Mouse (Mus musculus) mesoderm, embryonic 11.5 days (tissue): ENCODE results near the gene Thada.

ENCODE experiments used
- DNase-seq: peaks from one replicate; pipeline ENCODE4 v3.0.0-alpha.2; 2012; ENCODE audit warnings: low read depth, low spot score

The Thada gene

DNA sequence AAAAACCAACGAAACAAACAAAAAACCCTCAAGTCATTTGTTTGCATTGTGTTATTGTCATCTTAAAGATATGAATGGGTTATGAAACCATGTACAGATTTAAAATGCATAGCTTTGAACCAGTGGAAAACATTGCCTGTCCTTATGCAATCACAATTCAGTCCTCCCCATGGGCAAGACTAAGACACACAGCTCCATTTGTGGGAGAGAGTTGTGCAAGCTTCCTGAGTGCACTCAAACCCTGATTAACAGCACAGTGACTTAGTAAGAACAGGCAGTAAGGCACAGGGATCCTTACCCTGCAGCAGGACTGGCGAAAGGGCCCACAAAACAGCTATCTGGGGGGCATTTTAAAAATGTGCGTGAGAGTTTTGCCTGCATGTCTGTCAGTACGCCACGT, 11.2 kb upstream of the Thada start:
- no peak for DNase-seq

DNA sequence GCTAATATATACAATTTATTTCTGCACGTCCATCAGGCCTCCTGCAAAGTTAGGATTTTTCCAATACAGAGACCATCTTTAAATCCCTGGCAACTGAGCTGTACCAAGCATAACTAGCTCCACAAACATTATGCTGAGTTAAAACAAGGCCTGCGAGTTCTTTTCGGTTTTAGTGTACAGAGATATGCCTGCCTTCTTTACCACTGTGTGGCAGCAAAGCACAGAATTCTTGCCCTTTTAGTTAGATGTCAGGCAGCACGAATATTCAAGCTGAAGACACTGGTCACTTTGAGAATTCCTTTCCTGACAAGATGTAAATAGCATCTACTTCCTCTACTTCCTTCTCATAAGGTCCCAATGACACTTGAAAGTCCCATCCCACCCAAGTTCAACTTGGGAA, 8.3 kb upstream of the Thada start:
- no peak for DNase-seq

DNA sequence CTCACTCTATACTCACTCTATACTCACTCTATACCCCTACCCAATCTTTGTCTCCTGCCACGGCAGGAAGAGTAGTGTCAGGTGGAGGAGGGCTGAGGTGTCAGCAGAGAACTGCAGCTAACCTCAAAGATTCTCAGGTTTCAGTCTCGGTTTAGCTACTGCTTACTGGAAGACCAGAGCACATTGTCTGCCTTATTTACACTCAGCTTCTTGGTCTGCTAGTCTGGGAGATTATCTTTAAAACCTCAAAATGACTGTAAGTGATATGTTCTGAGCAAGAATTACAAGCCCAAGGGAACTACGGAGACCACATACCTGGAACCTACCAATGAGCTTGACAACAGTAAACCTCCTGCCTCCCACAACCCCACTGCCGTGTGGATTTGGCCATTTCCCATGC, 31.0 kb downstream of the Thada start:
- no peak for DNase-seq

GRCm38 (mm10) chr17:84434233-84434632, 31.8 kb downstream of the Thada start:
- DNase-seq = no peak

- no peak for DNase-seq
These were observed 34.0 kb downstream of the Thada start for GRCm38 (mm10) chr17:84431991-84432390.

DNA sequence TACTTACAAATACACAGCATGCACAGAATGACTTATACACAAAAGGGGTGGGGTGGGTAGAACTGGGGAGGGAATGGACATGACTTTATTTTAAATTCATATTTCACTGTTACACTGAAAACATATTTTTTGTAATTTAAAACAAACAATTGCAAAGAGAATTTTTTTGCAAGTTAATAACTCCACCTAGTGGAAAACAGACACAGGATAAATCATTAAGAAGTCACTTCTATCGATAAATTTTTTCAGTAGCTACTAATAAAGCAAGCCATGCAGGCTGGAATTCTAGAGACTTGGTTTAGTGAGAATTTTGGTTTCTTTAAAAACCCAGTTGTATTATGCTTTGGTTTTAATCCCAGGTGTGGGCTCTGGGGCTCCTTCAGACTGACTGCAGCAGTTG, 41.7 kb downstream of the Thada start:
- DNase-seq = no peak

DNA sequence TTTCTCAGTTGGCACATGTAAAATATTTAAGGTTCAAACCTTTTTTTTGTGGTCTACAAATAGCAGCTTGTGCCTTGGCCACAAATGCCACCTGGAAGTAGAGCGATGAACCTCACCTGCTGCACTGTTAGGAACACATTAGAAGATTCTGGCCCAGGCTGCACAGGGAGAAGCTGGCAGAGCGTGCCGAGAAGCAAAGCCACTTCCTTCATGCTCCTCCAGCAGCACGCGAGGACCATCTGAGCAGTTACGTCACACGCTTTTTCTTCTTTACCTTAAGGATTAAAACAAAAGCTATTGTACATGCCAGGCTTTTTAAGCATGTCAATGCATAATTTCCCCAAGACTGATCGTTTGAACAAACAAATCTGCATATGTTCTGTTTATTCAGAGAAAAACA, 43.1 kb downstream of the Thada start:
- no peak for DNase-seq

- DNase-seq = peak; percentile 25
These were observed 43.8 kb downstream of the Thada start for GRCm38 (mm10) chr17:84422001-84422785.

GRCm38 (mm10) chr17:84421042-84421441, 45.0 kb downstream of the Thada start:
- peak; percentile 30 for DNase-seq

DNA sequence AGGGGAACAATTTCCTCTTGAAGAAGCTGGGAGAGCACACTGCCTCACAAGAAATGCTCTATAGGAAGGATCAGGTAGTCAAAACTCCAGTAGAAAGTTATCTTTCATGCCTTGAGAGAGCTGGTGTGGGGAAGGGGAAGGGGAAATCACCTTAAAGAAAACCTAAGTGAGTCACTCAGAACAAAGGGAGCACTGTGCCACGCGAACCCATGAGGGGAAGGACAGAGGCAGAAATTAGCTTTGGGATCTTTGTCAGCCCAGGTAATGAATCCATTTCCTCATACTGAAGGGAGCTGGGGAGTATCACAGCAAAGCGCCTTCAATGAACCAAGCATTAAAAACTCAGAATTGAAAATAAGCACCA, 45.7 kb downstream of the Thada start:
- no peak for DNase-seq

GRCm38 (mm10) chr17:84419326-84420275, 46.4 kb downstream of the Thada start:
- peak; percentile 24 for DNase-seq

- no peak for DNase-seq
These were observed 50.1 kb downstream of the Thada start for GRCm38 (mm10) chr17:84415936-84416335.

DNA sequence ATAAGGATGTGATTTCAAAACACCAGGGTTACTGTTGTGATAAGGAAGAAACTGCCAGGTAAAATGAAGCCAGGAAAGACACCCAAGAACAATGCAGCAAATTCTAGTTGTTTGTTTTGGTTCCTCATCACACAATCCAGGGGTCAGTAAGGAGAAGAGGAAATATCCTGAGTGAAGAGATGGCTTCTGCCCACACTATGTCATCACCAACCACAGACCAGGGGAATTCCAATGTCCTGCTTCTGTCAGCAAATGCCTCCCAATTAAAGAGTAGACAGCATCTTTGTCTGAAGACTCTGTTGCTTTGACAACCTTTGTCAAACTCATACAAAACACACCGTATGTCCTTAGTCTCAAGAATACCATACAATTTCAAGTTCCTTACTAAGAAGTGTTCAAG, 57.3 kb downstream of the Thada start:
- no peak for DNase-seq

- DNase-seq = no peak
These were observed 60.4 kb downstream of the Thada start for GRCm38 (mm10) chr17:84405616-84406015.

DNA sequence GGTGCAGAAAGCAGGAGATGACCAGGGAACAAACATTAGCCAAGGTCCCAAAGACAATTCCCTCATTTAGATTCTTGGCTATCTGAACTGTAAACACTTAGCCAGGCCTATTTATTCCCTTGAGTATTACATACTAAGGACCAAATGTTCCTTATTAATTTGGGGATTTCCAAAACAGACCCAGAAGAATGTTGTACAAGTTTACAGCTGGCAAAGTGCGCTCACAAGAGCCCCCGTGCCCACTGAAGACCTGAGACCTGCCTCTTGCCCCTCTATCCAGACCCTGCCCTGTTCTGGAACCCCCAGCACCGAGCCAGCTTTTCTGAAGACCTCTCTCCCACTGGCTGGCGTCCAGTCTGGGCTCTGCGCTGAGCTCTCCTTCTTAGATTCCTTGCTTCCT, 64.2 kb downstream of the Thada start:
- no peak for DNase-seq

GRCm38 (mm10) chr17:84399431-84399830, 66.6 kb downstream of the Thada start:
- DNase-seq = no peak

- no peak for DNase-seq
These were observed 76.0 kb downstream of the Thada start for GRCm38 (mm10) chr17:84390026-84390425.

GRCm38 (mm10) chr17:84386176-84386575, 79.8 kb downstream of the Thada start:
- no peak for DNase-seq

DNA sequence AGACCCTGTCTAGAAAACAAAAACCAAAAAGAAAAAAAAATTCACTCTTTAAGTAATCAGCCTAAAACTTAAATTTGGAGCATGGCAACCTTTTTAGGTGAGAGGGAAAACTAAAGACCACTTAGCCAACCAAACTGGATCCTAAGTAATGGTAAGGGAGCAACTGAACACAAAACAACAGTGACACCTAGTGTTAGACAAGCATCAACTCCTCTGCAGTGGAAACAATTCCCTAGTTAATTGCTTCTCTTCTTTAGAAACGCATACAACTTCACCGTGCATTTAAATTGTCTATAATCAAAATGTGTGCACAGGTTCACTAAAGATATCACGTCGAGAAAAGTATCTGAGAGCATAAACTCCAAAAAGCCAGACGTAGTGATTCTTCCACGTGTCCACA, 80.3 kb downstream of the Thada start:
- DNase-seq = peak; percentile 29

GRCm38 (mm10) chr17:84384661-84385060, 81.3 kb downstream of the Thada start:
- DNase-seq = peak; percentile 37

GRCm38 (mm10) chr17:84380340-84380739, 85.7 kb downstream of the Thada start:
- no peak for DNase-seq

GRCm38 (mm10) chr17:84376882-84377281, 89.1 kb downstream of the Thada start:
- DNase-seq = no peak
